Mouse (Mus musculus): Measurements from ENCODE around the gene Aqp11. TPM values are rescaled to one million over a fixed set of nuclear protein-coding genes. Genes with fewer than 3 reads are reported as not detected.

Gene Aqp11
- polyA plus RNA-seq (2012; rRNA removed) = 3.0 and 3.9 TPM in 2 replicates

- peak; percentile 76 for DNase-seq (ENCODE audit: low spot score)
These were observed at the start of gene Aqp11 for GRCm38 (mm10) chr7:97737638-97738456. Aqp11 (minus strand) TSS chr7:97738289.

- no peak for DNase-seq (ENCODE audit: low spot score)
These were observed 45.4 kb upstream of the Aqp11 start for GRCm38 (mm10) chr7:97783523-97783922.

GRCm38 (mm10) chr7:97781496-97781895, 43.4 kb upstream of the Aqp11 start:
- DNase-seq (ENCODE audit: low spot score) = no peak

GRCm38 (mm10) chr7:97780815-97781214, 42.7 kb upstream of the Aqp11 start:
- no peak for DNase-seq (ENCODE audit: low spot score)

- no peak for DNase-seq (ENCODE audit: low spot score)
These were observed 42.1 kb upstream of the Aqp11 start for GRCm38 (mm10) chr7:97780222-97780621.

GRCm38 (mm10) chr7:97777191-97777590, 39.1 kb upstream of the Aqp11 start:
- DNase-seq (ENCODE audit: low spot score) = no peak

- DNase-seq (ENCODE audit: low spot score) = no peak
These were observed 37.8 kb upstream of the Aqp11 start for GRCm38 (mm10) chr7:97775923-97776322.

GRCm38 (mm10) chr7:97775380-97775779, 37.3 kb upstream of the Aqp11 start:
- DNase-seq (ENCODE audit: low spot score) = no peak

GRCm38 (mm10) chr7:97770841-97771620, 32.9 kb upstream of the Aqp11 start:
- no peak for DNase-seq (ENCODE audit: low spot score)

GRCm38 (mm10) chr7:97769020-97769419, 30.9 kb upstream of the Aqp11 start:
- no peak for DNase-seq (ENCODE audit: low spot score)

GRCm38 (mm10) chr7:97767841-97768240, 29.8 kb upstream of the Aqp11 start:
- no peak for DNase-seq (ENCODE audit: low spot score)

GRCm38 (mm10) chr7:97766406-97767166, 28.5 kb upstream of the Aqp11 start:
- no peak for DNase-seq (ENCODE audit: low spot score)

GRCm38 (mm10) chr7:97765963-97766347, 27.9 kb upstream of the Aqp11 start:
- no peak for DNase-seq (ENCODE audit: low spot score)

- no peak for DNase-seq (ENCODE audit: low spot score)
These were observed 27.3 kb upstream of the Aqp11 start for GRCm38 (mm10) chr7:97765181-97765962.

- no peak for DNase-seq (ENCODE audit: low spot score)
These were observed 26.5 kb upstream of the Aqp11 start for GRCm38 (mm10) chr7:97764591-97764990.

GRCm38 (mm10) chr7:97756967-97757881, 19.1 kb upstream of the Aqp11 start:
- no peak for DNase-seq (ENCODE audit: low spot score)

- DNase-seq (ENCODE audit: low spot score) = no peak
These were observed 11.4 kb upstream of the Aqp11 start for GRCm38 (mm10) chr7:97749207-97750190.

GRCm38 (mm10) chr7:97748527-97749206, 10.6 kb upstream of the Aqp11 start:
- no peak for DNase-seq (ENCODE audit: low spot score)

Data from urinary bladder, adult 2 months (tissue).